Mouse (Mus musculus) CH12.LX (cell line): ENCODE measurements around the gene Vps72.

Experiments used
- CHD1 ChIP-seq: IDR thresholded peaks from 2 replicates; pipeline ENCODE4 v1.6.1; 2012; ENCODE audit warnings: low read depth, low read length, improper control_type of control experiment, inconsistent platforms
- CTCF ChIP-seq, 2 experiments: IDR thresholded peaks in 1 of 2; conservative IDR thresholded peaks in 1 of 2; 2 replicates each; pipeline ENCODE4 v1.5.1; 2011 to 2012; ENCODE audit warnings: low read depth in 2 of 2, low read length in 2 of 2, improper control_type of control experiment in 1 of 2, inconsistent platforms in 1 of 2, mild to moderate bottlenecking in 1 of 2, moderate library complexity in 1 of 2
- EP300 ChIP-seq: IDR thresholded peaks from 2 replicates; pipeline ENCODE4 v1.6.1; 2011; ENCODE audit warnings: low read length, improper control_type of control experiment
- POLR2A ChIP-seq: IDR thresholded peaks from 2 replicates; pipeline ENCODE4 v1.6.1; 2011; ENCODE audit warnings: low read depth, mild to moderate bottlenecking, improper control_type of control experiment, low read length
- UBTF ChIP-seq: IDR thresholded peaks from 2 replicates; pipeline ENCODE4 v1.6.1; 2012; ENCODE audit warnings: low read depth, mild to moderate bottlenecking, inconsistent platforms, low read length, improper control_type of control experiment, moderate library complexity

DNA sequence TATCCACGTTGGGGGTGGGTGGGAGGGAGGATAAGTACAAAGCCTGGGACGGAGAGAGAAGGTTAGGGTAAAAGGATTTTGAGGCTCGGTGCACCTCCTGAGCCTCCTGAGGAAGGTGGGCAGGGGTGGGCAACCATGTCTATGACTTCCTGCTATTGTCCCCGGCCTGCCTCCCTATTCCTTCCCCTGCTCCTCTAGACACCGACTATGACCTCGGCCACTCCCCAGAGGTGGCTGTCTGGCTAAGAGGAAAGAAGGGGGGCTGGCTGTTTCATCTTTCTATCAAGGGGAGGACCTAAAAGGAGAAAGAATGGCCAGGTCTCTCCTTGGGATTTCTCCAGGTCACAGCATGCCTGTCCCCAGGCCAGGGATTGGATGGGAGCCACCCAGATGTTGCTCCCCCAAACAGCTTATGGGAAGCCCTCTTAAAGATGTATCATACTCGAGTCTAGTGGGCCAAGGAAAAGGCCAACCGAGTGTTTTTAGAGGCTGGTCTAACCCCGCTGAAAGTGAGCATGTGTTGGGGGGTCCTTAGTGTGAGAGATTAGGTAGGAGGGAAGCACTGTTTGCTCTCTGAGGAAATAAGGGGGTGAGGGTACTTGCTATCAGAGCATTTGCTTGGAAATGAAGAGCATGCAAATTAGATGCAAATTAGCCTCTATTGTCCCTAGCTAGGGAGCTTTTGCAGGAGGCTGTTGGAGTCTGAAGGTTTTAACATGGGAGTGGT, 51.0 kb downstream of the Vps72 start:
- TF ChIP-seq UBTF (no peak), CTCF (conservative IDR thresholded peaks at IDR 0.05 in 1 of 2, IDR thresholded peaks at IDR 0.05 in 1 of 2; ENCODE audit: low read depth in 2 of 2, low read length in 2 of 2) (no peak), POLR2A (no peak), EP300 (no peak), CHD1 (no peak)
